Mouse (Mus musculus) left cerebral cortex, postnatal 10 days (tissue): Measurements from ENCODE around the gene Gm10382. TPM values are rescaled to one million over a fixed set of nuclear protein-coding genes. Genes with fewer than 3 reads are reported as not detected.
"Not testable (repeated sequence)": the region's sequence is repeated elsewhere in the genome, so short reads cannot be mapped to it uniquely, and the experiment has no call there.

ENCODE experiments used
- DNase-seq, 2 experiments: peaks; one replicate each; pipeline ENCODE4 v3.0.0; 2021 to 2022; ENCODE audit warnings: low spot score in 2 of 2, mixed read lengths in 1 of 2; ENCODE audit errors: extremely low spot score in 1 of 2
- intact Hi-C: fragments of 180-260 bp; cut with DNase I; formaldehyde crosslinking; loops from one replicate; pipeline ENCODE4 v1.15.1; 2025
- total RNA-seq, 2 experiments: library from RNA; stranded (reverse); gene quantifications; 2 replicates each; pipeline ENCODE4 v1.2.3; 2021

Gm10382 gene
- total RNA-seq, 2 experiments from 2014 or later: 0.39 to 0.56 TPM

DNA sequence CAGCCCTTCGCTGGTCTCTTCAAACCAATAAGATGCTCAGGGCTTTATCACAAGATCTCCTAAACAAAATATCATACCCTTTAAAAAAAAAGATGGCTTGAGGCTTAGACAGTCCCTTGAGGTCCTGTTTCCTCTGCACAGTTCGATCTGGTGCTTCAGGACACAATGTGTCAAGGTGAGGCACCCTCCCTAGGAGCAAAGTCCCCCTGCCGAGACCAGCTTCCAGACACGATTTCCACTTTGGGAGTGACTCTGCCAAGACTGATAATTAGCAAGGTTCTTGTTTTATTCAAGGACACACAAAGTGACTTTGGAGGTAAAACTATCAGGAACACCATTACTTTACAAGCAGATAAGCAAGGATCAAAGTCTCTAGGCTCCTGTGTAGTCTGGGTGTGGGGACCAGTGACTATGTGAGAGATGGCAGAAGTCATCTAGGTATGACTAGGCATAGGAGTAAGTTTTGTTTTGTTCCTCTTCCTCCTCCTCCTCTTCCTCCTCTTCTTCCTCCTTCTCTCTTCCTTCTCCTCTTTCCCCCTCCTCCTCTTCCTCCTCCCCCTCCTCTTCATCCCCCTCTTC is 24.2 kb upstream of the Gm10382 start:
- DNase-seq: no peak
- intact Hi-C loops: loop anchor here (5.0 kb wide), 2 partner anchors 88 to 468 kb away; no protein-coding TSS in a partner anchor

DNA sequence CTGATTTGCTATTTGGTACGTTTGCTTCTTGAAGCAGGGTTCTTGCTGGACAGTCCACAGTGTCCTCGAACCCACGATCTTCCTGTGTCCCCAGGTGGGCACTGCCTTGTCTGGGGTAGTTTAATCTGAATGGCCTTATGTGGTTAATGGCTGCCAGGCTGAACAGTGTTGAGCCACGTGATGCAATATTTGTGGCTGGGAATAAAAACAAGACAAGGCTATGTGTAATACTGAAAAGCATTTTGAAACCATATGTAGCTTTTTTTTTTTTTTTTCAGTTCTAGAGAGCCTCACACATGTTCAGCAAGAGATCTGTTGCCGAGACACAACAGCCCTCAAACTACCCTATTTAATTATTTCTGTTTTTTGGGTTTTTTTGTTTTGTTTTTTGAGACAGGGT is 21.0 kb upstream of the Gm10382 start:
- intact Hi-C loops: loop anchor here (5.0 kb wide), 2 partner anchors 91 to 471 kb away; no protein-coding TSS in a partner anchor
- no peak for DNase-seq

DNA sequence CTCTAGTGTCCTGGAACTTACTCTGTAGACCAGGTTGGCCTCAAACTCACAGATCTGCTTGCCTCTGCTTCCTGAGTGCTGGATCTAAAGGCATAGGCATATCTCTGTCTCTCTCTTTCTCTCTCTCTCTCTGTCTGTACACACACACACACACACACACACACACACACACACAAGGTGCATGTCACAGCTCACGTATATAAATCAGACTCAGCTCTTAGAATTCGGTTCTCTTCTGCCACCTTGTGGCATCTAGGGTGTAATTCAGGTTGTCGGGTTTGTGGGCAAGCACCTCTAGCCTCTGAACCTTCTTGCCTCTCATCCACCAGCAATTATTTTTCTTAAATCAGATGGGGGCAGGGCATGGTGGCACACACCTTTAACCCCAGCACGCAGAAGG is 20.6 kb upstream of the Gm10382 start:
- intact Hi-C loops: loop anchor here (5.0 kb wide), 2 partner anchors 91 to 471 kb away; no protein-coding TSS in a partner anchor
- DNase-seq: peak; percentile 61 to 63

DNA sequence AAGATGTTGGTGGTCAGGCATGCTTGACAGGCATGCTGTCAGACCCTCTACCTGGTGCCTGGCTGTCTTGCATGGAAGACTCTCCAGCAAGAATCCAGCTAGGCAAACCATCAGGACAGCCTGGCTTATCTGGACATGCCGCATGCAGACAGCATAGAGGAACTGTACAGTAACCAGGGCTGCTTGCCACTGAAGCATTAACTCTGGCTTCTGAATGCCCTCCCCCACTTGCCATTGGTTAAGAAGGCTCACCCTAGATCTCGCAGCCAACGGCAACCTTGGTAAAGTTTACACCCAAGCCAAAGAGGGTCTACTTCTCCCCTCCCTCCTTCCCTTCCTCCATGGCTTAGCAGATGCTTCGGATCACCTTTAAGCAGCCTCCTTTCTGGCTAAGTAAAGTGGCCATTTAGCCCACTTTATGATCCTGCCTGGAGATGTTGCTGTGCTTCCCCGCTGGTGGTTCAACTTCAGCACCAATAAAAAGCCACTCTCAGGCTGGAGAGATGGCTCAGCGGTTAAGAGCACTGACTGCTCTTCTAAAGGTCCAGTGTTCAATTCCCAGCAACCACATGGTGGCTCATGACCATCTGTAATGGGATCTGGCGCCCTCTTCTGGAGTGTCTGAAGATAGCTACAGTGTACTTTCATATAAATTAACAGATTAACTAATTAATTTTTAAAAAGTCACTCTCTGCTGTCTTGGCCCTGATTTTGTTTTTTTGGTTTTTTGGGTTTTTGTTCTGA is 18.0 kb upstream of the Gm10382 start:
- no peak for DNase-seq
- intact Hi-C loops: no loop called here

DNA sequence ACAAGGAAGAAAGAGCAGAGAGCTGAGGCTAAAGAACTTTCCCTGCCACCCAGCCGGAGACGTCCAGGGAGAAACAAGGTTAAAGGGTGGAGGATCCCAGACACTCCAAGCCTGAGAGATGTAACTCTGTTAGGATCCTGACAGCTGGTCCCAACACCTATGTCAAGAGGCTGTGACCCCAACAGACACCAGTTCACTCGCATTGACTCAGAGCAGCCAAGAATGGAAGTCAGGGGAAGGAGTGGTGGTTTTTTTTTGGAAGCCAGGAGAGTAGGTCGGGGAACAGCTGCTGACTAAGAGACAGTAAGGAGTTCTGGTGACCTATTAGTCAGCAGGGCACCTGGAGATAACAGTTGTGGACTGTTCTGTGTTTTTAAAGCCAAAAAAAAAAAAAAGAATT is 17.1 kb upstream of the Gm10382 start:
- DNase-seq: no peak
- intact Hi-C loops: no loop called here

DNA sequence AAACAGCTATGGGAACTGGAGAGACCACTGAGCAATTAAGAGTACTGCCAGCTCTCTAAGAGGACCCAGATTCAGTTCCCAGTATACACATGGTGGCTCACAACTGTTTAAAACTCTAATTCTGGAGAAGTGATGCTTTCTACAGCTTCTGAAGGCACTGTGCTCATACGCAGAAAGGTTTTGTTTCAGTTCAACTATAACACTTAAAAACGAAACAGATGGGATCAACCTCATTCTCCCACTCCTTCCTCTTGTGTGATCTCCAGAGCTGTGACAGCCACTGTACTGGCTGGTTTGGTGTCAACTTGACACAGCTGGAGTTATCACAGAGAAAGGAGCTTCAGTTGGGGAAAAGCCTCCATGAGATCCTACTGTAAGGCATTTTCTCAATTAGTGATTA is 13.3 kb upstream of the Gm10382 start:
- intact Hi-C loops: no loop called here
- no peak for DNase-seq

DNA sequence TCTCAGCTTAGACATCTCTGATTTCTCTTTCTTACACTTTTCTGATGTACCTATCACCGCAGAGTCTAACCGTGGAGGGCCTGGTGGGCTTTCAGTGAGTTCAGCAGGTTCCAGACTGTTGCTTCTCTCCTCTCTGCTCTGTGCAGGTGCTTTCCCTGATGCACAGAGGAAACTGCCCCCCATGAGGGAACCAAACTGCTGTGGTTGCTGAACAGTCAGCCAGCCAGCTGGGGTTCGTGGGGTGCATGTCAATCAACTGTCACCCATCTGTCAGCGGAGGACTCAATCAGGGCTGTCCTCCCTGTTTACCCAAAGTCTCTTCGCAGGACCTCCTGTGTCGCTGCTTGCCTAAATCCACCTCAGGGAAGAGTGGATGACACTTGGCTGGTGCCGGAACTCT is 11.9 kb upstream of the Gm10382 start:
- intact Hi-C loops: no loop called here
- no peak for DNase-seq

DNA sequence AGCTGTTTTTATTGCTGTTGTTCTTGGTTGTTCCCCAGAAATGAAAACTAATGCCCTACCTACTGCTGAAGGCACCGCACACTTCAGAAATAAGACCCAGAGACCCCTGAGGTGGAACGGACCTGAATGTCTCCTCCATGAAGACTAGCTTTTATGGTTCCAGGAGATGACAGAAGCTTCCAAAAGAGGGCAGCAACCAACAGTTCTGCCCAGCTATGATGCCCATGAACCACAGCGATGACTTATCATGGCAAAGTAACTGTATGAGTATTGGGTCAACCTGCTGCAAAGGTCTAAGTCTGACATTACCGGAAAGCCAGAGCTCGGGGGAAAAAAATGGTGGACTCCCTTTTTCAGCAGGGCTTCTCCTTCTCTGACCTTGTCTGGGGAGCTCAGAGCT is 10.2 kb upstream of the Gm10382 start:
- intact Hi-C loops: no loop called here
- no peak for DNase-seq

DNA sequence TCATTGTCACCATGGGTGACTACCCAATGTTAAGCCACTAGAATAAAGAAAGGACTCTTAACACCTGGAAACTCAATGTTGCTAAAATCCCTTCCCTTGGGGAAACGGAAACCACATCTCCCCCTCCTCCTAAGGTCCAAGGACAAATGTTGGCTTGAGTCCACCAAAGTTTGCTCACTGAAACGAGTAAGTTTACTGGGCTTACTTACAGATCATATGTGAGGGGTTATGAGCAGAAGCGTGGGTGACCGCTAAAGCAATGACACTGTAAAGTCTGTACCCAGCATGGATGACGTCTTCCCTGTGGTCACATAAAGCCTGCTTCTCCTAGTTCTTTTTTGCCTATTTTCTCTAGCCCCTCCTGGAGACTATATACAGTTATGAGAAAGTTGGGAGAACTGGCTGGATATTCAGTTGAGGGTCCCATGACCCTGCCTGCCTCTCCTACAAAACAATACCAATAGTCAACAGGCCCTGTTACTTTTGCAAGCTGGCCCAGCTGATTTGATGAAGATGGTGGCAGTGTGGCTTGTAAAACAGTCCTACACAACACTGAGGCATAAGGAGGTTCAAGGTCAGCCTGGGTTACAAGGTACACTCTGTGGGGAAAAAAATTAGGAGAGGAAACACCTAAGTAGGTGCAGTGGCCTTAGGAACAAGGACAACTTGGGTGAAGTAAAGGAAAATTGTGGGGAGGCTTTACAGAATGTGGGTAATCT is 7.0 kb upstream of the Gm10382 start:
- DNase-seq: no peak
- intact Hi-C loops: no loop called here

DNA sequence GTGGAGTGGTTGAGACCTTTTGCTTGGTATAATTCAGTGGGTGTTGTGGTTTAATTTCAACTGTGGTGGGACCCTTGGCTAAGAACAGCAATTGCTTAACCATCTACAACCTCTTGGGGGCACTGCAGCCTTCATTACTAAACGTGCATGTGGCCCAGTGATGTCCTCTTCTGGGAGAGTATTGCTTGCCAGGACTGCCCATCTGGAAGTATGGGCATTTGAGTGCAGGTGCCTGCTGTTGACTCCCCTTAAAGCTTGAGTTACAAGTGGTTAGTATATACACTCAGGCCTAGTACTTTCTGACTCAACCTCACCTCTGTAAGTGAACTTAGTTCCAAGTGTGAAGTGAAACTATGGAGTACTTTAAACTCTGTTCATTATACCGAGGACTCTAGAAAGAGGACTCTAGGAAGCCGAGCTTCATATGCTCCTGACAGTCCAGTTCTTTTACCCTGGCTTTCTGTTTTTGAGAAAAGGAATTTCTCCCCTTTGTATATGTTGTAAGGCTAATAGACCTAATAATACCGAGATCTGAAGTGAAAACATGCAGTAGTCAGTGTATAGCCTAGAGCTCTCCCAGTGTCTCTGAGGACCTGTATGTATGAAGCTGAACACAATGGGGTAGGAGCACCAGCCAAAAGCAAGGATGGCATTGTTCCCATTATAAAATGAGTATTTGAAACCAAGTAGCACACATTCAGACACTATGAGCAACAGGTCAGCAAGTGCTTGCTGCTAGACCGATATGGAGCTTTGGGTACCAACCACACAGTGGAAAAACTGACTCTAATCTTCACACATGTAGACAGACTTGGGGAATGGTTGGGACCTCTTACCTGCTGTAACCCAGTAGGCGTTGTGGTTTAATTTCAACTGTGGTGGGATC is 6.2 kb upstream of the Gm10382 start:
- peak; percentile 48 to 56 for DNase-seq
- intact Hi-C loops: no loop called here

DNA sequence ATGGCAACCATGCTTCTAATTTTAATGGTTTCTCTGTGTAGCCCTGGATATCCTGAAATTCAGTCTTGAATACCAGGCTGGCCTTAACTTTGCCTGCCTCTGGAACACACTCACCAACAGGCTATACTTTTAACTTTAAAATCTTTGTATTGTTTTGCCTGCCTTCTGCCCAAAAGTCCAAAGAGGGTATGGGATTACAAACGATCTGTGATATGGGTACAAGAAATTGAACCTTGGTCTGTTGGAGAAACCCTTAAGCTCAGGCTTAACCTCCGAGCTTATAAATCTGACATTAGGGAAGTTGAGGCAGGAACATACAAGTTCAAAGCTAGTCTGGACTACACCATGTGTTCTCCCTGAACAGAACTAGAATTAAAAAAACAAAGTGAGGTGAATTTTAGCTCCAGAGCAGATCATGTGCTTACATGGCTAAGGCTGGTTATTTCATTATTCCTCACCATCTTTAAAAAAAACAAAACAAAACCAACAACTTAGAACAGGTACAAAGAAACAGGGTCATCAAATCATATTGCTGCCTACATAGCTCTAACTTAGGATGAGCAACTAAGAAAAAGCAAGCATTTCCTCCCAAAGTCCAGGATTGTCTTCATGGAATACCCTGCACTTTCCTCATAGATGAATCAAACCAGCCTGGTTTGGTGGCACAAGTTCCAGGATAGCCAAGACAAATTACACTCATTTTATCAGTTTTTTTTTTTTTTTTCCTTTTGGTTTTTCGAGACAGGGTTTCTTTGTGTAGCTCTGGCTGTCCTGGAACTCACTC is 5.3 kb upstream of the Gm10382 start:
- intact Hi-C loops: no loop called here
- no peak for DNase-seq

DNA sequence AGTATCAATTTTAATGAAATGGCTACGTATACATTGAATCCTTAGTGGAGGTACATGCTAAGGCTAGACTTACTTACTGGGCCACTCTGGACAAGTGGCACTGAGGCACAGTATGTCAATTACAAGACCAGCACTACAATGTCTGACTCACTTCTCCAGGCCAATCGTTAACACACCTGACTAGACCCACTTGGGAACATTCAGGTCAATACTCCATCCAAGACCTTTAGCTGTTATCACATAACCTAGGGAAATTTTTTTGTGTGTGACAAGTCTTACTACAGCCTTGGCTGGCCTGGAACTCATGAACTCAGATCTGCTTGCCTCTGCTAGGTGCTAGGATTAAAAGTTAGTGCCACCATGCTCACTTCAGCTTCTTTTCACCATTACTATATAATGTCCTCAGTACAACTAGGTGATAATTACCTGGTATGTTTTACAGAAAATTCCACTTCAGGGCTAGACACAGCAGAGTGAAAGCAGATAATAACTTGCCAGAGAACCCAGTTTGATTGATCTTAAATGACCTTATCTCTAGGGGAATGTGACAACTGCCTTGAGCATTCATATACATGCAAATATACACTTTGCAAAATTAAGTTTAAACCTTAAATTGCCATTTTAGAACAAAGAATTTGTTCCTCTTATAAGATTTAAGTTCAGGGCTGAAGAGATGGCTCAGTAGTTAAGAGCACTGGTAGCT is 4.5 kb upstream of the Gm10382 start:
- intact Hi-C loops: no loop called here
- DNase-seq: no peak

DNA sequence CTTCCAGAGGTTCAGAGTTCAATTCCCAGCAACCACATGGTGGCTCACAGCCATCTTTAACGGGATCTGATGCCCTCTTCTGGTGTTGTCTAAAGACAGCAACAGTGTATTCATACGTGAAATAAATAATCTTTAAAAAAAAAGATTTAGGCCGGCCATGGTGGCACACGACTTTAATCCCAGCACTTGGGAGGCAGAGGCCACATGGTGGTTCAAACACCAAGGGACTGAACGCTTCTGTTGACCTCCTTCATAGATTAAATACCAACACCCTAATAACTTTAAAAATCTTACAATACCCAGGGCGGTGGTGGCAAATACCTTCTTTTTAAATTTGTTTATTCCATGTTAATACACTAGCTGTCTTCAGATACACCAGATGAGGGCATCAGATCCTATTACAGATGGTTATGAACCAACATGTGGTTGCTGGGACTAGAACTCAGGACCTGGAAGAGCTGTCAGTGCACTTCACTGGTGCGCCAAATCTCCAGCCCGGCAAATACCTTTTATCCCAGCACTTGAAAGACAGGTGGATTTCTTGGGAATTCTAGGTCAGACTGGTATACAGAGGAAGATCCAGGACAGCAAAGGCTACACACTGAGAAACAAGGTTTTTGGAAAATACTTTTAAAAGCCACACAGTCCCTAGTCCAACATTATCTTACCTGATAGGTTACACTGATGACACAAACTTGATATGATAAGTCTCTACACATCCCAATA is 3.7 kb upstream of the Gm10382 start:
- intact Hi-C loops: no loop called here
- no peak for DNase-seq

DNA sequence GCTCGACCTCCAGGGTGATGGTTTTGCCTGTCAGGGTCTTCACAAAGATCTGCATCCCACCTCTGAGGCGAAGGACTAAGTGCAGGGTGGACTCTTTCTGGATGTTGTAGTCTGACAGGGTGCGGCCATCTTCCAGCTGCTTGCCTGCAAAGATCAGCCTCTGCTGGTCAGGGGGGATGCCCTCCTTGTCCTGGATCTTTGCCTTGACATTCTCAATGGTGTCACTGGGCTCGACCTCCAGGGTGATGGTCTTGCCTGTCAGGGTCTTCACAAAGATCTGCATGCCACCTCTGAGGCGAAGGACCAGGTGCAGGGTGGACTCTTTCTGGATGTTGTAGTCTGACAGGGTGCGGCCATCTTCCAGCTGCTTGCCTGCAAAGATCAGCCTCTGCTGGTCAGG is 1.8 kb upstream of the Gm10382 start:
- DNase-seq, intact Hi-C loops: not testable (repeated sequence)

DNA sequence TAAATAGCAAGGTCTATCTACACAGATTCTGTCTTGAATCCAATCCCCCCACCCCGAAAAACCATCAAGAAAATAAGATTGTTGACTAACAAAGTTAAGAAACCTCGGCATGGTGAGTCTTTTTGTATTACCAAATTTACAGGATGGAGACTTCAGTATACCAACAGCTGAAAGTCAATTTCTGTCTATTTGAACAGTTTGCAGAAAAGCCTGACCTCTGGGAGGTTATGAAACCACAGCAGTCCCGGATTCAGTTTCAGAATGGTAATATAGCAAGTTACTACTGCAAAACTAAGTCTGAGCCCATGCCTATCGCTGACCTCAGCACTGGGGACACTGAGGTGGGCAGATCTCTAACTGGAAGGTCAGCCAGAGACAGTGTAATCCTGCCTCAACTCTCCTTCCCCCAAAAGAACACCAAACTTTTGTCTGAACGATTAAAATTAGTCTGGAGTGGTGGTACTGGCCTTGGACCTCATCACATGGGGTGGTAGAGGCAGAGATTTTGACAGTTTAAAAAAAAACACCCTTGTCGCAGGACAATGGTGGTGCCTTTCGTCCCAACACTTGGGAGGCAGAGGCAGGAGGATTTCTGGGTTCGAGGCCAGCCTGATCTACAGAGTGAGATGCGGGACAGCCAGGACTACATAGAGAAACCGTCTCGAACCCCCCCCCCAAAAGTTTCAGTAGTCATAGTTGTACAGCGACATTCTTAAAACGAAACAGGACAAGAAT is 597 bp upstream of the Gm10382 start:
- intact Hi-C loops: no loop called here
- no peak for DNase-seq

DNA sequence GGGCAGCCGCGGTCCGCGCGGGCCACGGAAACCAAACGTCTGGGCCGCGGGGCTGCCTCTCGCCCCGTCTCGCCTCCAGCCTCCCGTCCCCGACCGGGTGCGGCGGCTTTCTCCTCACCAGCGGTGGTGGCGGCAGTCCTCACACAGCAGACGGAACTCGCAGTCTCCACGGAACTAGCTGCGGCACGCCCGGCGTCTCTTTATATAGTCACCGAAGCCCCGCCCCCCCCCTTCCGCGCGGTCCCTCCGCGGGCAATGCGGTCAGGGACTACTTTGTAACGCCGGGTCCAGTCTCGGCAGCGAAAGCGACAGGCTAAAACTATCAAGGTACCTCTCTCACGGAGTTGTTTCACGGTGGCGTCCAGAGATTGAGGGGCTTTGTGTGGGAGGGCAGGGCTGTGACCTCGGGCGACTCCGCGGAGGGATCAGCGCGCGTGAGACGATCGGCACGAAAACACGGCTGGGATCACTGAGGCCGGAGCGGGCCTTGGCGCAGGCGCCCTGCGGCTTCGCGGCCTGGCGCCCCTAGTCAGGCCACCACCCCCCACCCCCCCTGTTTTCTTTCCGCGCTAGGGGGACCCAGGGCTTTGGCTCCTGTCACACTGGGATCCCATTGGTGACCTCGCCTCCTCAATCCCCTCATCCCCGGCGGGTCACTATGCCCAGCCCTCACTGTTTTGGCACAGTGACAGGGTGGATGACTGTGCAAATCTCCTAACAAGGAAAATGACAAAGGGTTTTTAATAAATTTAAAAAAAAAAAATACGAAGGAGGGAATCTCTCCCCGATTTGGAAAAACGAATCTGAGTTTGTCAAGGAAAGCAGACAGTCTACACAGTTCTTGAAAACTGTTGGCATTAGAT is 688 bp downstream of the Gm10382 start, which contains the start of gene Ubc:
Ubc (minus strand) TSS at position 624 of the 863 bp plus-strand sequence.
- intact Hi-C loops: no loop called here

More for the DNA sequence above, 688 bp downstream of the Gm10382 start, which contains the start of gene Ubc:
- peak; percentile 81 to 91 for DNase-seq
